Mouse (Mus musculus) adrenal gland, postnatal 36 days (tissue): ENCODE data around the gene Phc1. TPM values are rescaled to one million over a fixed set of nuclear protein-coding genes. Genes with fewer than 3 reads are reported as not detected.

Source experiments
- DNase-seq, 2 experiments: peaks; one replicate each; pipeline ENCODE4 v3.0.0; 2021; ENCODE audit warnings: mixed read lengths in 1 of 2
- total RNA-seq, 2 experiments: library from RNA; stranded (reverse); gene quantifications; 2 replicates each; pipeline ENCODE4 v1.2.3; 2021

Phc1 gene
- total RNA-seq, 2 experiments from 2014 or later: 29.7 to 32.9 TPM

DNA sequence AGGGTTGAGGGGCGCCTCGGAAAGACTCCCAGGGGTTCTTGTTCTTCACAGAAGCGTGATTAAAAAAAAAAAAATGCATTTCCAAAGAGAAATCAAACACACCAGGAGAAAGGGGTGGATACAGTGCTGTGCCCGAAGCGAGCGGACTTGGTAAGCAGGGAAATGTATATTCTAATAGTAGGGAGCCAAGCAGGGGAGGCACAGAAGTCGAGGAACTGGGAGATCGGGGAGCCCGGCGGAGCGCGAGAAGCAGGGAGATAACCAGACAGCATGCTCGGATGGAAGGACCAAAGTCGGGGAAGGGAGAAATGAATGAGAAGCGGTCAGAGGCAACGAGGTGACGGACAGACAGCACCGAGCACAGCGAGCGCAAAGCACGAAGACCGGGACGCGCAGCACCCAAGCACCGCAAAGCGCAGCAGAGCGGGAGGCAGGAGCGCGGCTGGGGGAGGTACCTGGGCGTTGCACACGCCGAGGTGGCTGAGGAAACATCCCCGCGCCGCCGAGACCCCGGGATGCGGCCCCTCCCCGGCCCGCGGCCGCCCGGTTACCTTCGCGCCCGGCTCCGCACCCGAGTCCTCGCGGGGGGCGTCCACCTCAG, 1.2 kb downstream of the Phc1 start:
- DNase-seq: peak; percentile 79 to 81

DNA sequence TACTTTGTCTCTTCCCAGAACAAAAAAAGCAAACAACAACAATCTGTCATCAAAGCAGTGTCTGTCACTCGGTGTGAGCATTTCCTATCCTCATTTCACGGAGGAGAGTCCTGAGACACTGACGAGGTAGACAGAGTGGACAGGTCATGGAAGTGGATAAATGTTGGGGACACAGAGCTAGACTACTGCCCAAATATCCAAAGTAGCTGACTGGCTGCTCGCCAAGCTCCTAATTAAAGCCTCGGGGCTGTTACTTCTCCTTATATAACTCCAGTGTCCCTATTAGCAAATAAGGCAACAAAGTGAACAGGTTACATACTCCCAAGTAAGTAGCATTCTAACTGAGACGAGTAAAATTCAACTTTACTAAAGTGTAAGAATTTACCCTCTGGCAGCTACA, 2.8 kb downstream of the Phc1 start:
- DNase-seq: no peak

DNA sequence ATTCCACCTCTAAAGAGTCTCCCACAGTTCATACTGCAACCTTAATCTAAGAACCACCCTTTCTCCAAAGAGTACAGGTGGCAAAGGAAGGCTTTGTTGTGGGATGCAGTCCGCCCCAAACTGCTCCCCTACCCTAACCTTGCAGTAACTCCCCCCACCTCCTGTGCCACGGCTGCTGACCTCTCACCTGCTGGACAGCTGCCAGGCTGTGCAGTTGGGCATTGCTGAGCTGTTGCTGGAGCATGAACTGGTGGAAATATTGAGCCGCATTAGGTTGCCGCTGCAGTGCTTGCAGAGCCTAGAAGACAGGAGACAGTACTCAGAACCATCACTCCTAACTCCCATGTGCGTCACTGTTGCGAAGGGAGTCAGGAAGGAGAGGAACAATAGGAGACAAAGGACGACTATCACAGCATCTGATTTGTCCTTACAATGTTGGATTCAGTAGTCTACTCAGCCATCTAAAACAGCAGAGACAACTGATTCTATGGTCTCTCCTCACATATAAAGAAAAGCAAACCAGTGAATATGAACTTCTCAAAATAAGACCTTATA, 5.5 kb downstream of the Phc1 start:
- no peak for DNase-seq

DNA sequence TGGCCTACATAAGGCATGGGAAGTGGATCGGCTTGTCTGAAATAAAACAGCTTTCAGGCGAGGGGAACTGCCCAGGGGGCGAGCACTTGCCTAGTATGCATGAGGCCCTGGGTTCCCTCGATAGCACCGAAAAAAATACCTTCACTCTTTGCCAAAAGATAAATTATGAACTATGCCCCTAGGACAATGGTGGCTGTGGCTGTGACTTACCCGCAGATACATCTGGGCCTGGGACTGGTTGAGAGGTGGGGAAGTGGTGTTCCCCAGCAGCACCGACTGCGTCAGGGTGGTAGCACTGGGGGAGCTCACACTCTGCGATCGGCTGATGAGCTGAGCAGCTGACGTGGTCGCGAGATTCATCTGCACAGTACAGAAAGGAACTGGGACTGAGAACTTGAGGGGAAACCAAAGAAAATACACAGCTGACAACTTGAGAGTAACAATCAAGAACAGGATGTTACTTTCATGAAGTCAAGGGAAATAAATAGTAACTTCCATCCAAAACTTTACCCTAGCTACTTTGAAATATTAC, 7.2 kb downstream of the Phc1 start:
- no peak for DNase-seq

DNA sequence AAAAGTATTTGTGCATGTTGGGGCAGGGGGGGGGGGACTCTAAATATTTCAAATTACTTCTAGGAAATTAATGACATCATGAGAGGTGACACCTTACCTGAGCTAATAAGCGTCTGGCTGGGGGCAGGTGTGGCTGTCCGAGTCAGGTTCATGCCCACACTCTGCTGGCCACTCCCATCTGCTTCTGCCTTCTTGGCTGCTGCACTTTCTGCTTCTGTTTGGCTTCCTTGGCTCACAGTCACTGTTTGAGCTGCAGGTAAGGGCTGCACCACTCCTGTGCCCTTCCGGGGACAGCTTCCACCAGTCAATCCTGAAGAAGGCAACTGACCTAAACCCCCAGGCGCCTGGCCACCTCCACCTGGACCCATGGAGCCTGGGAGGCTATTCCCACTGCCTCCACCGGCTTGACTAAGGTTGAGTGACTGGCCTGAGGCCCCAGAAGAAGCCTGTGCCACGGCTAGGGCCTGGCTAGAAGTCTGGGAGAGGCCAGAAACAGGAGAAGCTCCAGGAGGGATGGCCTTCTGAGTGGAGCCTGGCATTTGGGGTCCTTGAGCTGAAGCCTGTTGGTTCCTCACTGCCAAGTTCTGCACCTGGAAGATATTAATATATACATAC, 14.9 kb downstream of the Phc1 start:
- DNase-seq: no peak

DNA sequence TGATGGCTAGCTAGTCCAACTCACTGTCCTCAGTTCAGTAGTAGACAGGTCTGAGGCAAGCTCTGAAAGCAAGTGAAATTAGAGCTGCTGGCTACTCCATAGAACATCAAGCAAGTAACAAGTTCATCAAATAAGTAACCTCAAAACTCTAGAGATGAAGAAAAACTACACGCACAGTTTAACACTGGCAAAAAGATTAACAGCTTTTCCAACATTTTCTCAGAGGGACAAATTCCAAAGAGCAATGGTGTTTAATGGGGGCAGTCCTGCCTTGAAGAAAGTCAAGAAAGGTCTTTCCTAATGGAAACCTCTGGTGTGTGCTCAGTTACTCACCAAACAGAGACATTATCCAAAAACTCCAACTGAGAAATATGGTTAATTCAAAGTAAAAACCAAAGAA, 21.6 kb downstream of the Phc1 start:
- DNase-seq: no peak

DNA sequence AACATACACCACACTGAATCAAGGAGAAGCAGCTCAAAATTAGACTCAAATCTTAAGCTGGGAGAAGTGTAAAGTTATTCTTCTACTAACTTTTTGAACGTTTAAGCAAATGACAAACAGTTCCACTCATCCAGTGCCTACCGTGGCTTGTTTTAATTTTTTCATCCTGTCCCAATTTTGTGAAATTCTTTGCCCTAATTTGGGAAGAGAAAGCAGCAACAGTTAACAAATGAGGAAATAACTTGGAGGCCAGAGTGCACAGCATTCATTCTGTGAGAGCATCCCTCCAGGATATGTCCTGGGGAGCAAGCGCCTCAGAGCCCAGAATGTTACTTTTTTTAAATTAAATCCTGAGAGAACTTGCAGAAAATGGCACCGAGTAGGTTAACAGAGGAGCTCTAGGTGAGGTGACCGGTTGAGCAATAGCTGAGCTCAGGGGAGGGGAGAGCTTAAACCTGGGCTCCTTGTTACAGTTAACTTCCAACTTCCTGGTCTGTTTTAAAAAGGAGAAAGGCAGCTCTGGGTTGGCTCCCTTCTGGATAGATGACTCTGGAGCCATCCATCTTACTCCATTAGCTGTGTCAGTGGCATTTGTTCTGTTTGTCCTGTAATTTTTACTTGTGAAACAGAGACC, 30.1 kb downstream of the Phc1 start:
- no peak for DNase-seq

DNA sequence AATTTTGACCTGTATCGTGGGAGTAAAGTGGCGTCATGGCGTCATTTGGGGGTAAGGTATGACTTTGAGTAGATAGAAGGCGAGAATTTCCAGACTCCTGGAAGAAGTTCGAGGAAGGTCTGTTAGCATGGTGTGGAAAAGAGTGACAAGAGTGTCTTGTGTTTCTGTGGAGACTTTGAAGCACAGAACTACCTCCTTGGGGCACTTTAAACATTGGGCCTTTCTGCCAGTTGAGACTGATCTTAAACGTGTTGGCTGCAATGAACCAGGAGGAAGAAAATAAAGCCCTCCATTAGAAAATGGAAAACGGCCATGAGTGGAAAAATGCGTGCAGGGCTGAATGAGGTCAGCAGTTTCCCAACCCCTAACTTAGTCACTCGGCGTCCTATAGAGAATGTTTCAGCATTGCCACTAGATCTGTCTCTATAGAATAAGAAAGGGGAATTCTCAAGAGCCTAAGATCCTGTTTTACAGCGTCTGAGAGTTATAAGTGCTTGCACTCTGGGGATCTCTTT, 30.9 kb downstream of the Phc1 start:
- no peak for DNase-seq

DNA sequence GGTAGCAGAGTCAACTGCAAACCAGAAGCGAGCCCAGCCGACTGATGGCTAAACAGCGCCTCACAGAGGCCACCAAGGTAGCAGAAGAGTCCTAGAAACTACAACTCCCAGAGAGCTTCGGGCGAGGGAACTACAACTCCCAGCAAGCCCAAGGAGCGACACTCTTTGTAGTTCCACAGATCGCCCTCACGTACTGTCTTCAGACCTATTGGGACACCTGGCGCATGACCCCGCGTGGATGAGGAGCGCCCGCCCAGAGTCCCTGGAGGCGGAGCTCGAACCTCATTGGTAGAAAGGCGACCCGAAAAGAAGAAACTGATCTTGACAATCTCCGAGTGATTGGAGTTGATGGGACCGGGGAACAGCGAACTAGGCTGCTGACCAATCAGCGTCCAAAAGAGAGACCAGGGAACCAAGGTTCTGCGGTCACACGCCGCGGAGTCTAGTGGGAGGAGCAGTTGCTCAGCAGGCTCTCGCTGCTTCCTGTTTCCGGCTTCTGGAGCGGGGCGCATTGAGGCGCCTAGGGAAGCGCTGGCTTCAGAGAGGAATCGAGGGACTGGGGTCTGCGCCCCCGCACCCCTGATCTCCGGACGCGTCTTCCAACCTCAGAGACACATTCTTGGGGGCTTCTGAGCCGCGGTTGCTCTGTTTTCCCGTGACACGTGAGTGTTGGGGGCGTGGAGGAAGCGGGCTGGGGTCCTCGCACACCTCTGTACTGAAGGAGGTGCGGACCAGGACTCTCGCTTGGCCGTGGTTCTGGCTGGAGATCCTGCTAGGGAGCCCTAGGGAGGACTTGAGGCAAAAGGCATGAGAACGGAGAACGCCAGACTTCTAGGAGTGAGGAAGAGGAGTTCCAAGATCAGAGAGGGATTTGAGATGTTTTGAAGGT, 31.6 kb downstream of the Phc1 start, which contains the start of gene M6pr:
Gene M6pr (plus strand): TSS at position 216 of the 889 bp plus-strand sequence.
- DNase-seq: peak; percentile 95 to 97

DNA sequence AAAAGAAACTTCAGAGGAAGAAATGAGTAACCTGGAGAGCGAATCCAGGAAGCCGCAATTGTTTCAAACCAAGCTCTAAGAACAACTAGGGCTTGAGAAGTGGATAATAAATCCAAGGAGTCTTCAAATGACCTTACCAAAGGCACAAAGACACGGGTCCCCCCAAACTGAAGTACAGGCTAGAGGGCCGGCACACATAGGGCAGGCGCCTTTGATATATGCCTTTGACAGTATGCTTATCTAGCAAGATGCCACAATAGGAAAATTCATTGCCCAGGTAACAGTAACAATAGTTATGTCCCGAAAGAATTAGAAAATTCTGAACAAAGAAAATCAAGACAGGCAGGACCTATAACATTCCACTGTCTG, 32.2 kb downstream of the Phc1 start:
- no peak for DNase-seq

DNA sequence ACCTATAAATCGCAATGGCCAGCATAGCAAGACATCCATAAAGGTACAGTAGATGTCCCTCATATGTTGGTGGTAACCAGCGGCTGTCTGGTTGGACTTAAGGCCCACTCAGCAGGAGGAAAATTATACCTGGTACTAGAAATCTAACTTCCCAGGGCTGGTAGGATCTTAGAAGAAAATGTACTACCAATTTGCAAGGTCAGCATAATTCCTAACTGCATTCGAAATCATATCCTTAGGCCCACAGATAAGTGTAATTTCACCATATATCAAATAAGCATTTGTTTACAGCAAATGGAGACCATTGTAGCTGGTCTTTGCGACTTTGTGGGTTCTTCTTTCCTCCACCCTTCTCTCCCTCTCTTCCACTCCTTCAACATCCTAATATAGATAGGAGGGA, 33.7 kb downstream of the Phc1 start:
- DNase-seq: no peak

DNA sequence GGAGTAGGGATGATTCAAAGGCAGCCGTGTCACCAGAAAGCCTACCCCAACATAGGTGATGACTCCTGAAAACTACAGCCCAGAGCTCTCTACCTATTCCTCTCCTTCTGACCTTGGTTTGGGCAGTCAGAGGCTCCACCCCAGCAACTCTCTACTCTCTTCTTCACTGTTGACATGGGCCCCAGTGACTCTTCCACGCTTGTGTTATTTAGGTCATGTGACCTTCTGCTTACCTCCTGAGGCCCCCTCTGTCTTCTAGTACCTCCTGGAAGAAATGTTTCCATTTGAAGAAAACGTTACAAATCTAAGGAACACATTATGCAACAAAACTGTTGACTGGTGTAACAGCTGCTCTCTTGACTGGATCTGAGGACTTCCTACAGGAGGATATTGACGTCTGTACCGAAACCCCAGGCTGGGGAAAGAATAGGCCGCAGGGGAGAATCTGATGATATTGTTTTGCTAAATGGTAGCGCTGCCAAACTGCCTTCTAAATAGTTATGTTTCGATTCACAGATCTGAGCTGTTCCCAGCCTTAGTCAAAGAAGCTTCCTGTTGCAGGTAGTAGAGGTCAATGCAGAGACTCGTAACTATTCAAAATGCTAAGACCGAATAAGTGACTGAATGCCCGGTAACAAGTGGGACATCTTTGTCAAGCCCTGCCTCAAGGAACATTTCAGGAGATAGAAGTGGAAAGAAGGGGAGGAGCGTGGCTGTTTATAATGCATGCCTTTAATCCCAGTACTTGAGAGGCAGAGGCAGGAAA, 35.4 kb downstream of the Phc1 start:
- no peak for DNase-seq

DNA sequence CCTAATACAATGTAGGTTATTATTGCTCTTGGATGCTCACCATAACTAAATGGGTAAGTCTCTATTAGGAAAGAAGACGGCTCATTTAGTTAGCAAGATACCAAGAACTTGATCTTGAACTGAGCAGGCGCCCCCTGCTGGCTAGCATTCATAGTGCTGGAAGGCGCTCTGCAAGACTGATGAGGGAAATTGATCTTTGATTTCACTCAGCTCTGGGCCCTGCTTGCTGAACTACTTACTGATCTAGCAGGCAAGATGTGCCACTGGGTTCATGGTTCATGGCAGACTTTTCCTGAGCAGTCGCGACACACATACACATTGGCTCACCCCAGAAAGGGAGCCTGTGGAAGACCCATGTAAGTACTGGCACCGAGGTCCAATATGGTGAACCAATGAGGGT, 36.0 kb downstream of the Phc1 start:
- peak; percentile 84 to 85 for DNase-seq

DNA sequence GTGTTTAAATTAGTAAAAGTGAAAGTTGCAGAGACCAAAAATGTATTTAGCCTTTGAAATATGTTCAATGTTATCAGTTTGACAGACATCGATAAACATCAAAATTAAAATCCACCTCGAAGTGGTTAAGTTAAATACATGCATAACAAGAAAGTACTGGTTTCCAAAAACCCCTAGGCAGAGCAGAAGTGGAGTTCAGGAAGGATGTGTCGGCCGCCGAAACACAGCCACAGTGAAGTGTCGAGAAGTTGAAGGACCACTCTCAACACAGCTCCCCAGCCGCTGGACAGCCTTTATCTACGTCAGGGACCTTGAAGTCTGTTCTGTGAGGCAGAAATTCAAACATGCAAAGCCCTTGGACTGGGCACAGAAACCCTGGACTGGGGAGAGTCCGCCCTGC, 36.8 kb downstream of the Phc1 start:
- peak; percentile 15 to 23 for DNase-seq

DNA sequence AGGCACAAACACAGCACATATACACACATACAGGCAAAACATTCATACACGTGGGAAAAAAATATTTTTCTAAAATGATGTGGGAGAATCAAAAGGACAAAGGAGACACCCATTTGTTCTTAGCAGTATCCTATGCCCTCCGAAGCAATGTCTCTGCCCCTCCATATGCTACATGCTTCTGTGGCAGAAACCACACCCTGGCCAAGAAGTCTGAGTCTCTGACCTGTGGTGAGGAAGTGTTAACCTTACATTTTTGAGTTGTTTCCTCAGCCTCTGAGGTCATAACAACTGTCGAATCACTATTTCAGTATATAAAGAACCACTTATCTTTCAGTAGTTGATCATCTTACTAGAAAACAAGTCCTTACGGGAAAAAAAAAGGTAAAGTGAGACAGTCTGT, 37.7 kb downstream of the Phc1 start:
- DNase-seq: no peak

DNA sequence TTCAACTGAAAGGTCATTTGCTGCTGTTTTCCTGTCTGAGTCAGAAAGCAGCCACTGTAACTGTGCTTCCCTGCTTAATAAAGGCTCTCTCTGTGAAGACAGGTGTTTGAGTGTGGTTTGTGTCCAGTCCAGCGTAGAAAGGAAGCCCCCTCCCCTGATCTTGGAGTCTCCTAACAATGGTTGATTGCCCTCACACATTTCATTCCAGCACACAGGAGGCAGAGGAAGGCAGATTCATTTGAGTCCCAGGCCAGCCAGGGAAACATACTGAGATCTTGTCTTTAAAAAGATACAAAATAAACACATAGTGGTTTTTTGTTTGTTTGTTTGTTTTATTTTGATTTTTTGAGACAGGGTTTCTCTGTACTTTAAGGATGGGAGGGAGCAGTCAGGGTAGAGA, 38.2 kb downstream of the Phc1 start:
- no peak for DNase-seq

DNA sequence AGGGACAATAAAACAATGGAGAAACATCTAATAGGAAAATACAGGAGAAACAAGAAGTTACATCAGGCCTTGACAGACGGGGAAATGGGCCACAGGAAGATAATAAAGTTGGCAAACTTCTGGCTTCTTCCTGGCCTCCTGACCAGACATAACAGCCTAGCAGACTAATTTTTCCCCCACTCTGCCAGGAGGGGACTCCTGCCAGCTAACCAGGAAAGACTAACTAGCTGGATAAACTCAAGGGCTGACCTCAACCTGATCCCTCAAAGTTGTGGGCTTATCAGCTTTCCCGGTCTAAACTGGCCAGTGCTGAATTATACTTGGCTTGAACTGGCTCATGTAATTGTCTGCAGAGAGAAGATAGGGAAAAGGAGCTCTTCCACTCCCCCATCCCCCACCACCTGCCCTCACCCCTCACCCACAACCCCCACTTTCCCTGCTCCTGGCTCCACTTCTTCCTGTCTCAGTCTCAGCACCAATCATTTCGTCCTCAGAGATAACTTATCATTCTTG, 40.7 kb downstream of the Phc1 start:
- DNase-seq: no peak

DNA sequence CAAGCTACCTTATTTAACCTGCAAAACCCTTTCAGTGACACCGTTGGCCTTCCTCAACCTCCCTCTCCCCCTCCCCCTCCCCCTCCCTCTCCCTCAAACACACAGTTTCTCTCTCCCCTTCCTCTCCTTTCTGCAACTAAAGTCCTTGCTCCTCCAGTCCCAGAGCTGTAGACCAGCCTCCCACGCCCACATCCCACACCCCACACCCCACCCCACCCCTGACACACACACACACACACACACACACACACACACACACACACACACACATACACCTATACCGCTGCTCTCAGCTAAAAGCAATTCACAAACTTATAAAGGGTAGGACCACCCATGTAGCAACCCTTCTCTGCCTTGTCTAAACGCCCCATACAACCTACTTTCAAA, 42.1 kb downstream of the Phc1 start:
- DNase-seq: no peak

DNA sequence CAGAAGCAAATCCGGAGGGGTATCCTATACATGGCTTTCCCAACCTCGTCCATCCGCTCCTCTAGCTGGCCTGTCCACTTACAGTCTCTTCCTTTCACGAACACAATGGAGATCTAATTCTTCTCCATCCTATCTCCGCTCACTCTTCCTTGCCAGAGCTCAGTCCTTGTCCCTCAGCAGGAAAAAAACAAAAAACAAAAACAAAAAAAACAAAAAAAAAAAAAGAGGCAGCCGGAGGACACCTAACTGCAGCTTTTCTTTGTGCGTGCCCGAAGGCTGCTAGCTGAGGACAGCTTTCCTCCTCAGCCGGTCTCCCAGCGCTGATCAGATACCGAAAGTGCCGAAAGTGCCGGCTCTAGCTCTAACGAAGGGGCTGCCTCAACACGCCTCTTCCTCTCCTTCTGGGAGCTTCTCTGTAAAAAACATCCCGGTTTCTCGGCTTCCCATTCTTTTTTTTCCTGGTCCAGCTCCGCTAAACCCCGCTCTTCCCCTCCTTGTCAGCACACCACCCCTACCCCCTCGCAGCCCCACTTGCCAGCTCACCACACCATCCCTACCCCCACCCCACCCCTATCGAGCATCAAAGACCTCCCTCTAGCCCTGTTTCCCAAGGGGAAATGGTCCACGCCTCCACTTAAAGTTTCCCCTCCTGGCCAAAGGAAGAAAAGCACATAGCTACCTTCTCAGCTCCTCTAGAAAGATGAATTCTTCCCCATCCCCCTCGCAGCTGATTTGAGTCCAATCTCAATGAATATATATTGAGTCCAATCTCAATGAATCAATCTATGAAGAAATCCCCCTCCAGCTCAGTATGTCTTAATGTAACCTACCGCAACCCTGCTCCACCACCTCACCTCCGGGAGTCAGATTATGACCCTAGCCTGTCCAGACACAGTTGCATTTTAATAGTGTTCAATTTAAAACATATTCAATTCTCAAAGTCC, 42.8 kb downstream of the Phc1 start:
- peak in 1 of 2 experiments; percentile 11 for DNase-seq

DNA sequence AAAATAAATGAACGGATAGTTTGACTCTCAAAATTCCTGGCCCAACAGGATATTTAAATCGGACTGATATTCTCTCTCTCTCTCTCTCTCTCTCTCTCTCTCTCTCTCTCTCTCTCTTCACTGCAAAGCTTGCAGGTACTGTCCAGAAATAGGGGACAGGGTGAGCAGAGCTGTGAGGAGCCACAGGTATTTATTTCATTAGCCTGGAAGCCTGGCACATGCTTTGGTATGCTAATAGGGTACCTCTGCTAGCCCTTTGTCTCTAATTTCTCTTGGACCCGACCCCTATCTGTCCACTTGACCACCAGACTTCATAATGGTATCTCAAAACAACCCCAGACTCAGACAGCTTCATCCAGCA, 43.5 kb downstream of the Phc1 start:
- DNase-seq: no peak
